Mouse (Mus musculus): Measurements from ENCODE around the gene Tbc1d24.

Gene Tbc1d24

DNA sequence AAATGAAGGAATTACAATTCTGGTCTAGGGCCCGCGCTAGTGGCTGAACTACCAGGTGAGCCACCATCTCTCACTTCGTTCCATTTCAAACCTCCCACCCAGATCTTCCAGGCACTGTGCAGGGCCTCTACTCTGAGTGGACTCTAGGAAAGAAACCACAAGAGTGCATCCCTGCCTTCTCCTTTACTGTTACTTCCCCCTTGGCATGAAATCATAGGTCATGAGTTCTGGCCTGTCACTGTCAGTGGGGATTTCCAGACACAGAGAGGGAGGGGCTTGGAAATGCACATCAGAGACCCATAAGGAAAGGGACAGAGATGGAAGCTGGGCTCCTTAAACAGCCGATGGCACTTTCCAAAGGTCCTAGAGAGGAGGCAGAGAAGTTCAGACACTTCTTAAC, 33.6 kb downstream of the Tbc1d24 start:
- no peak for DNase-seq

DNA sequence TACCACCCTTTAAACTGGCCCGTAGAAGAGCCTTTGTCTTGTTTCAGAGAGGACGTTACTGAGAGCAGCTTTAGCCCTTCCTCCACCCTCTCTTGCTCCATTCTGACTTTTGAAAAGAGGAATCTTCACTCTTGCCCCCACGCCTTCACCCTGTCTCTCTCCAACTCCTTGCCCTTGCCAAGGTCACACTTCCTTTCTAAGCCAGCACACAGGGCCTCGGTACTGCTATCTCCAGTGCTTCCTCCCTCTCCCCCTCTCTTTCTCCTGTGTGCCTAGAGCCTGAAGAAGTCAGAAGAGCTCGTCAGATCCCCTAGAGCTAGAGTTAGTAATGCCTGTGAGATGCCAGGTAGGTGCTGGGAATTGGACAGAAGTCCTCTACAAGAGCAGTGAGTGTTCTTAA, 34.6 kb downstream of the Tbc1d24 start:
- DNase-seq = no peak

DNA sequence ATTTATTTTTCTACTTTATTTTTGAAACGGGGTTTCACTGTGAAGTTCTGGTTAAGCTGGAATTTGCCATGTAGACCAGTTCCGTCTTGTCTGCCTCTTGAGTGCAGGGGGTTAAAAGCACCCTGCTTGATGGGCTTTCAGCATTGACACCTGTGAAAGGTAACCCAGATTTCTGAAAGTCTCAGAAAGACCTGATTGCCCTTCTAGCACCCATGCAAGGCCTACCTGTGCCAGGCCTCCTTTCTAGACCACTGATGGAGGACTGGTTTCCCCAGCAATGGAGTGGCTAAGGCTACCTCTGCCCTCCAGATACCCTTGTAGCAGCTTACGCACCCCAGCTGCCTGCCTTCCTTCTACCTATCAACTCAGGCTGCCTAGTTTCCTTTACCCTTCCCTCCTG, 35.2 kb downstream of the Tbc1d24 start:
- DNase-seq = no peak

DNA sequence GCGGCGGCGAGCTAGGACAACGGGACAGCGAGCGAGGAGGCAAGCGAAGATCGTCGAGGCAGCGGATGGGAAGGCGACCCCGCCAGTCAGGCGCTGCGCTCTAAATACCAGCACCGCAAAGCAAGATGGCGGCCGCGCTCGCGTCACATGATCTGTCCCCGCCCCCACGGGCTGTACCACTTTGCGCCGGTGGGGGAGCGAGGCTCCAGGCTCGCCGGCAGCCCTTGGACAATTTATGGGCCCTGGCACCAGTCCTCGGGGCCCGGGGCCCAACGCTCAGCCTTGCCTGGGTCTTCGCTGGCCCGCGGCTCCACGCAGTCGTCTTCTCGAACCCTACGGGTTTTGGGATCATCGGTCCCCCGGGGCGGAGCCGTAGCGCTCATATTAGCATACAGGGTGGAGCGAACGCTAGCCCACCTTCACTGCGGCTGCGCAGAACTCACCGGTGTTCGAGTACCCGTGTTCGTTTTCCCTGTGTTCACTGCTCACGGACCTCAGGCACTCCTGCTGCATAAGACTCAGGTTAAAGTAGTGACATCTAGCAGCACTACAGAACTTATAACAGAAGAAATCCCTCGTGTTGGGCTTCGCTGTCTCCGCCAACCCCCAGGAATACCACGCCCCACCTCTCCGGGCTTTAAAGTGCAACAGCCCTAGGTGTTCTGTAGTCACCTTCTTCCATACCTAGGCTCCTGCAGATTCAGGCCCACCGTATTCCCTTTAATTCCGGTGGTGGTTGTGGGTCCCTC, 35.9 kb downstream of the Tbc1d24 start, which contains the start of gene Atp6v0c:
Atp6v0c (minus strand) TSS at position 386 of the 749 bp plus-strand sequence.
- DNase-seq = peak; percentile 96

DNA sequence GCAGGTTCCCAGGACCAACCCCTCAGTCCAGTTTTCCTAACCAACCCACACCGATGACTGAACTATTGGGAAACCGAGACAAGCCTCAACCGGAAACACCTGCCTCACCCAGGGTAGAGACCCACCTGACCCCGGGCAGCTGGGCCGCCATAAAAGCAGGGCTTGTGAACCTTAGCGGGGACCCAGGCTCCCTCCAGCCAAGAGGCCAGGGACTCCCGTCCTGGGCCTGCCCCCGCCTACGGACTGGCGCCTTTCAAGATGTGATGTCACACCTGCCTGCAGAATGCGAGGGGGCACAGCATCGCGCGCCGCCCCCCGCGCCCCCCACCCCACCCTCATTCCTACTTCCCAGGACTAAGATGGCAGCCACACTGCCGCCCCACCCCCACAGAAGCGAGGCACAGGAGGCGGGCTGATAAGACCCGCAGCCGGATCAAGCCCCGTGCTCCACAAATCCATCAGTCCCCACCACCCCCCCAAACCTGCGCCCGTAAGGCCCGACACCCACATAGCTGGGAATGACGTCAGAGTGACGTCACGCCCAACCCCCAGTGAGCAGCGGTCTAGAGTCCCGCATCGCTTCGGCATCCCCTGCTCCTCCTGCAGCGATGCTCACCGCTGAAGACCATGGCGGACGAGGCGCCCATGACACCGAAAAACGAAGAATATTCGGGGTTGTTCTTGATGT, 36.6 kb downstream of the Tbc1d24 start:
- peak; percentile 66 for DNase-seq

DNA sequence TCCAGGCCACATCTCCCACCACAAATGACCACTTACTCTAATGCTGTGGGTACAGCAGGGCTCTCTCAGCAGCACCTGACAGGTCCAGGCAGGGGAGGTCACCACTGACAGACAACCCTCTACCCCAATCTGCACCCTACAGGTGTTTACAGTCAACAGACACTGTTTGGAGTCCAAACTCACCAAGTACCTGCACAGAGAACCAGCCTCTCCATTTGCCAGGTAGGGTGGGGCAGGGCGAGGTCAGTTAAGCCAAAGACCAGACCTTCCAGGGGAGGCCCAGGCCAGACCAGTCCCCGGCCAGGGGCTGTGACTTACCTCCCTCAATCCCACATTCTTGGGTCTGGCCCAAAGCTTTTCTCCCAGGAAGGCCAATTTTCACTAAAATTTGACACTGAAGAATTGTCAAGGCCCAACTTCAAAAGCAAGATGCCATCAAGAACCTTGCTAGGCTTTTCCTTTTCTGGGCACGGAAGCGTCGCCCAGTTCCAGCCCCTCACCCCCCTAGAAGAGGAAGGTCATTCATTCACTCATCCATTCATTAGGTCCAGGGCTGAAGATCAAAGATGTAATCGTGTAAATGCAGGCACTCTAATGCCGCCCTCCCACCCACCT, 37.4 kb downstream of the Tbc1d24 start:
- DNase-seq = no peak

DNA sequence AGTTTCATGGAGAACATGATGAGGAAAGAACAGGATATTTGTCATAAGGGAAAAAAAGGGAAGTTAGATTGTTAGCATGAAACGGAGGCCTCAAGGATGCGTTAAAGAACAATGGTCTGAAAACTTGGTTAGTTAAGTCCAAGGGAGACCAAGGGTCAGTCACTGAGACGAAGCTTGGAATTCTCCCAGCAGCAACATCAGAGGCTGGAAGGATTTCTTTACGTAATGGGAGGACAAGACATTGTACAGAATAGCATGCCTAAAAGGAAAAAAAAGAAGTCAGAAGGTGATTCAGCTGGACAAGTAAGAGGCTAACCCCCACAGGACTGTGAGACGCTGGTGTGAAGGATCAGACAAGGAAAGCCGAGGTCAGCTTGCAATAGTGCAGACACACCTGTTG, 38.2 kb downstream of the Tbc1d24 start:
- no peak for DNase-seq

DNA sequence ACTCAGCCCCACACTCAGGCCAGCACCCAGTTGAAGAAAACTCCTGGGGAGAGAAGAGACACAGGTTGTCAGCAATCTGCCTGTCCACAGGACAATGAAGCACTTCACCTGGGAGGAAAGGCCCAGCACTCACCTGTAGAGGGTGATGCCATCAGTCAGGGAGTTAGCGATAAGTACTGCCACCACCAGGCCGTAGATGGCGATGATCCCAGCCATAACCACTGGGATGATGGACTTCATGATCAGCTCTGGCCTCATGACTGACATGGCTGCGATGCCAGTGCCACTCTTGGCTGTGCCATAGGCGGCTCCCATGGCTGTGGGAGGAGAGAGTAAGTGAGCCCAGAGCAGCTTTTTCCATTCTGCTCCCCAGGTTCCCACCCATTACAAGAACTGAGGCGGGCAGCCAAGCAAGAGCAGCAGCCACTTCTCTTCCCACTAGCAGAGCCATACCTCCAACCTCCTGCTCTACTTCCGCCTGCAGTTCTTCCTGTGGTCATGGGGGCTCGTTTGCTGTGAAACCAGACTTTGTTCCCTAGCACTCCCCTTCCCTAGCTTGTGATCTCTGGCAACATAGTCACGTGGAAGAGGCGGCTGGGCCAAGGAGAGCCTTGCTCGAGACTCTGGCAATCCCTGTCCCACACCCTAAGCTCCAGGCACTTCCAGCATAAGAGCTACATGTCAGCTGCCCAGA, 40.6 kb downstream of the Tbc1d24 start:
- DNase-seq = no peak

DNA sequence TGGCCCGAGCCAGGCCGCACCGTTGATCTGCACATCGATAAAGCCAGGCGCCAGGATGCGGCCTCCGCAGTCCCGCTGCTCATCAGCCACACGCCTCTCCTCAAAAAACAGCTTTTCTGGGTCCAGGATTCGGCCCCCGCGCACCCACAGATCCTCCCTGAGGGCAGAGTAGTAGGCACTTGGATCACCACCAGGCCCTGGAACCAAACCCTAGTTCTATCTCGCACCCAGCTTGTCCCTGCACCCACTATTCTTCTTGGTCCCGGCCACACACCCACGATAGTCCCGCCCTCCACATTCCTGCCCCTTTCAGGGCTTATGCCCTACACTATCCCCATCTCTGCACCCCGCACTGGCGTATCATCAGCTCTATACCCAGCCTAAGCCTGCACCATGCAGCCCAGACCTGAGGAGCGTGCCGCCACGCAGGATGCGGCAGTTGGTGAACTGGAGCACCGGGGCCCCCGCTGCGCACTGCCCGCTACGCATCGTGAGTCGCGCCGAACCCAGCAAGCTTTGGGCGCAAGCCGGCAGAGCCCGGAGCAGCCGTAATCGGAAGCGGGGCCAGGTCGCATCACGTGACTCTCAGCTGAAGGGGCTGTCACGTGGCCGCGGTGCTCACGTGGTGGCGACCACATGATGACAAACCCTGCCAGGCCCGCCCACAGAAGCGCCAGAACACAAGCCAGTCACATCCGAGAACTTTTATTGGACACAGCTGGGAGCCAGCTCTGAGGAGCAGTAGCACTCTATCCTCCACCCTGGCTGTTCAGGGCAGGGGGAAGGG, 42.0 kb downstream of the Tbc1d24 start, which contains the start of gene Amdhd2:
Amdhd2 (minus strand) TSS at position 591 of the 787 bp plus-strand sequence.
- peak; percentile 97 for DNase-seq

DNA sequence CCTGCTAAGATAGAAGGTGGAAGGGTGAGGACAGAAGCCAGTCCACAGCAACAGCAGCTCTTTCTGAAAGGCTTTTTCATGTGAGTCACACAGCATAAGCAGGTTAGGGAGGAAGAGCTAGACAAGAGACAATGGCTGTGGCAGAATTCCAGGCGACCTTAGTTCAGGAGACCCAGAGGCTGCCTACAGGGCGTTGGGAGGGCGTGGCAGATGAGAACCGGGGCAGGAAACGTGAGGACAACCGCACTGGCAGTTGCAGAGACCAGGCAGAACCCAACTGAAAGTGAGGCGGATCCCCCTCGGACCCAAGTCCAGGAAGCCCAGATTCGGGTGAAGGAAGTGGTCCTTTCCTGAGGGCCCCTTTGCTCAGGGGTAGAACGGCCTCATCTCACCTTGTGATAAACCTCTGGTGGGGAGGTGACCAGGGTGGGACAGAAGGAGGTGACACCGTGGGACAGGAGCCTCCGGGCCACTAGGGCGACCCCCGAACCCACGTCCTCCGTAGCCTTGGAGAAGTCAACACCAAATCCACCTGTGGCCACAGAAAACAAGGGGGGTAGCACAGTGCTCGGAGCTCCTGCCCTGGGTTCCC, 42.7 kb downstream of the Tbc1d24 start:
- peak; percentile 1 for DNase-seq

DNA sequence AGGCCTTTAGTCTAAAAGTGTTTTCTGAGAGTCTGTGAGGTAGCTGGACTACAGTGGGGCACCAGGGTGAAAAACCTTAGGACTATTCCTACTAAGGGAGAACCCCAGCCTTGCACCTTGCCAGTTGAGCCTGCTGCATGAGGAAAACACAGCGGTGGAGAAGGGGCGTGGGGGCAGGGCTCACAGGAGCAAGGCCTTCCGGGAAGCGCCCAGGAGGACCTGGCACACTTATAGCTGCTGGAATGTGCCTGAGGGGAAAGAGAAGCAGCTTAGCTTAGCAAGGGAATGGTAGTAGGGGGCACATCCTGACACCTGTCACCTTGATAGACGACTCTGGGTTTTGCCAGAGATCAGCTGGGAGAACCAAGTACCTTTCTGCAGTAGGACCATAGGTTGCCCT, 43.9 kb downstream of the Tbc1d24 start:
- no peak for DNase-seq

DNA sequence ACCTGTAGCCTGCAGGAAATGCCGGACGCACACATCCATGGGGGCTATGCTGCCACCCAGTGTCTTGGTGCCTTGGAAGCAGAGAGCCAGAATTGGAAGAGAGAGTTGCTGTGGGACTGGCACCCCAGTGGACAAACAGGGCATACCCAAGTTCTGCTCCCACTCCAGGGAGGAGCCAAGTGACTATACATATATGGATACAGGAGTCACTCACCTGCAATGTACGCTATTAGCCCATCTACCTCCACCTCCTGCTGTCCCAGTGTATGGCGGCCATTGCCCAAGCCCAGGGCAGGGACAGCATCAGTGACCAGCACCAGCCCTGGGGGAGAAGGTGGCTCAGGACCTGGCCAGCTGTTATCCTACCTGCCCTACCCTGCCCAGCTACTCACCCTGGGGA, 47.8 kb downstream of the Tbc1d24 start:
- DNase-seq = no peak

DNA sequence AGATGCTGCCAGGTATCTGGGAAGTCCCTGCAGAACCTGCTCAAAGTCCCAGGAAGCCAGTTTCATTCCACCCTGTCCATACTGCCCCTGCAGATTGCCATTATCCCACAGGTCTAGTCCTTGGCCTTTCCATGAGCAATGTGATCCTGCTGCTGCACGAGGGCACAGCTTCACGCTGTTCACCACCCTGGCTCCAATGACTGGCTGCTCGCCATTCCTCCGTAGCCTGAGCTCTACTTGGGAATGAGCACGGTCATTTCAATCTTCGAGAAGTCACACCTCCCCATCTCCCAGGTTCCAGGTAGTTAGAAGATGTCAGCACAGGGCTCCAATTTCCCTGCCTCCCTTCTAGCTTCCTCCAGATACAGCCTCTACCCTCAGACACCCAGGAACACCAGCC, 48.2 kb downstream of the Tbc1d24 start:
- no peak for DNase-seq

DNA sequence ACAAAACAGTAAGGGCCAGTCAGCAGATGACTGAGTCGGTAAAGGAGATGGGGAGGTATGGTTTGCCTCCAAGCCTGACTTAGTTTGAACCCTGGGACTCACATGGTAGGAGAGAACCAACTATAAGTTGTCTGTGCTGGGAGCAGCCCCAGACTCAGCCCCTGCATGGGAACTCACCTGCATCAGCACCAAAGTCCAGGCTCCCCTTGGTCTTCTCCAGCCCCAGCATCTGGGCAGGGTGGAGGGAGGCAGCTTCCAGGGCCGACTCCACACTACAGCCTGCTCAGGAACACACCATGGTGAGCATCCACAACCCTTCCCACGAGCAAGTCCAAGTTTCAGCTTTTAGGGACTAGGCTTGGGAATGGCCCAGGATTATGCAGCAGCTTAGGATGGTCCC, 49.0 kb downstream of the Tbc1d24 start:
- DNase-seq = no peak

DNA sequence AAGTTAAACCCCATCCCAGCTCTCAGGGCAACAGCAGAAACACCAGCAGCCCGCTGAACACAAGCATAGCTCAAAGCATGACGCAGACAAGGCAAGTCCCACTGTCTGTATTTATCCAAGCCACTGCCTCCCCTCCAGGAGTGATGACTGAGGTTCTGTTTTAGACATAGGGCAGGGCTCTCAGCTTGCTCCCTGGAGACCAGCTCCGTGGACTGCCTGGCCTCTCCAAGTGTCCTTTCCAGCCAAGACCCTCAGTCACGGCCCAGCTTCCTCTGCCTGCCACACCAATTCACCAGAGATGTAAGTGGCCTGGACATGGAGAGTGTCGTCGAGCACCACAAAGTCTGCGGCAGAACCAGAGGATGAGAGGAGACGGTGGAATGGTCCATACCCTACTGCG, 49.6 kb downstream of the Tbc1d24 start:
- no peak for DNase-seq

DNA sequence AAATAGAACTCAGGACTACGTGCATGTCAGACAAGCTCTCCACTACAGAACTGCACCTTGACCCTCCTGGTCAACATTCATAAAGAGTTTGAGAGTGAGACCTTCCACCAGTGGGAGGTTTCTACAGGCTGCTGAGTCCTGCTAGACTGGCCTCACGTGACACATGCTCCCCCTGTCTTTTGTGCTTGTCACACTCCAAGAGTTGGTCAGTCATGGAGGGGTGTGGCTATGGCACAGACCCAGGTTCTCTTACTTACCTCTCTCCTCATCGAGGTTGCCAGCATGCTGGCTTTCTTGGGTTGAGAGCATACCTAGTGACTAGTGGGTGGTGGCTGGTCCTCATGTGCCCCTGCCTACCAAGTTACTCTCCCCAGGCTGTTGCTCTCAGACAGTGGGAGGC, 50.9 kb downstream of the Tbc1d24 start:
- DNase-seq = no peak

DNA sequence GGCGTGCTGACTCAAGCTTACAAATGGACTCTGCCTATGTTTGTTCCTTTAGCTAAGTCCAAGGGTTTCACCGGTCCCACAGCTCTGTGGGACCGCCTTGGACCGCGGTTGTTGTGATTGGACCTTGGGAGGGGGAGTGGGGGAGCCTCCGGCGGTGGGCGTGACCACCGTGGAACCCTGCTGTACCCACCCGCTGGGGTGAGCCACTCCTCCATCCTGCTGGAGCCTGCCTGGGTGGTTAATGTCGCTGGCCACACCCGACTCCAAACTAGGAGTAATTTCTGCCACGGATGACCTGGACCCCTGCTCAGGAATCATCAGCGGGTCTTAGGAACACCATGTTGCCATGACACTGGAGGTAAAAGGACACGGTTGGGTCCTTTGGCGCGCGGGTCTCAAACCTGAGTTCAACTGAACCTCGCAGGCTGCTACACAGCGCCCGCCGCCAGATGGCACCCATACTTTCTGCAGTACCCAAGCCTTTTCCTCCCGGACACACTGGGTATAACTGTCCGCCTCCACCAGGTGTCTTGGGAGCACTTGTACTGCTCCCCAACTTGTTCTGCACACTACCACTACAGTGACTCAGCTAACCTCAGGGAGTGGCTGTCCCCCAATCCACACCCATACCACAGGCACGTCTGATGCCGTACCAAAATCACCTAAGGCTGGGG, 53.3 kb downstream of the Tbc1d24 start:
- DNase-seq = peak; percentile 87

DNA sequence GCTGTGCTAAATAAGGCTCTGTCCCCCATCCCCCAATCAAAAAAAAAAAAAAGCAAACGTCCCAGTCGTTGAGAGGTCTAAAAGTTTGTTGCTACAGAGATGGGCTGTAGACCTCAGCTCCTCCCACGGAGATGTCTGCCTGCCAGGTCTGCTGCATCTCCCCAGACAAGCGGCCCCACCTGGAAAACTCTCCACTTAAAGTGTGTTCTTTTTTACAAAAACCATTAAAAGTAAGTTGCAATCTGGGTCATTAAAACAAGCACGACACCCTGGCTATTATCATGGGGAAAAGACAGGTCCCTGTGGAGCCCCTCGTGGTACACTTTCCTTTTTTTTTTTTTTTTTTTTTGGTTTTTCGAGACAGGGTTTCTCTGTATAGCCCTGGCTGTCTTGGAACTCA, 54.0 kb downstream of the Tbc1d24 start:
- no peak for DNase-seq

DNA sequence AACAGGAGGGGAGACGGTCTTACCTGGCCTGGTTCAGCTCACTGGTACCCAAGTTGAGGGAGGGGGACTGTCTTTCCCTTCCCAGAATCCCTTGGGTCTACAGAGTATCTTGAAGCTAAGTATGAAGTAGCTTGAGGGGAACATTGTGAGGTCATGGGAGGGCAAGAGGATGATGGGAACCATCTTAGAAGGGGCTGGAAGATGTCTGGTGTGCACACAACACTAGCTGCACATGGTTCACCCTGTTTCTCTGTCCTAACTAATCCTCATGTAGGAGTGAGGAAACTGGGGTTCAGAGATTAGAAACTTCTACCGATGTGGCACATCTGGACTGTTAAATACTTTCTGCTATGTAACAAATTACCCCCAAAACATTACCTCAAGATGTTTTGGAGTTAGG, 54.5 kb downstream of the Tbc1d24 start, which contains the start of gene Pdpk1:
Pdpk1 (minus strand) TSS at position 101 of the 400 bp plus-strand sequence.
- no peak for DNase-seq

DNA sequence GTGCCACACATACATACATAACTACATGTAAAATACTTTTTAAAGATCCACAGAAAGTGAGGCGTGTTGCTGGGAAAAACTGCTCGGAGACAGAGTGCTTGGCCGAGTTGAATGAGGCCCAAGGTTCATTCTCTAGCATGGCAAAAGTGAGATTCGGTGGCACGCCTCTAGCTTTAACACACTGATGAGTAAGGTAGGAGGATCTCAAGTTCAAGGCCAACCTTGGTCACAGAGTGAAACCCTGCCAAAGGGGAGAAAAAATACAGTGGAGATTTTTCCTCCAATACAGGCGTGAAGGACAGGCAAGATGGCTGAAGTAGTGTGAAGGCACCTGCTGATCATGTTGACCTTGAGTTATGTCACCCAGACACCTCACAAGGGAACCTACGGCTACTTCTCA, 55.9 kb downstream of the Tbc1d24 start:
- DNase-seq = no peak

DNA sequence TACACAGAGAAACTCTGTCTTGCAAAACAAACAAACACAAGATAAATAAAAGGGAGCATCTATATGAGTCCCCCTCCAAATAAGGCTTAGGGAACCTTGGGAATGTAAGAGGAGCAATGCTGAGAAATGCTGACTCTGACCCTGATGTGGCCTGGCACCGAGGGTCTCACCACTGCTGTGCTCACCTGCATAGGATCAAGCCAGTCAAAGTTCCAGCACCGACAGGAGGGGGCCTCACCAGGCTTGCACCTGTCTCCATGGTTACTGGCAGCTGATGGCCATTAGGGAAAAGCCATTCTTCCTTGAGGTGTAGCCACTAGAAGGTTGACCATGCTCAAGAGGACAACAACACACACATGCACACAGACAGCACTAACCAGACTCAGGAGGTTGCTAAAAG, 62.5 kb downstream of the Tbc1d24 start:
- DNase-seq = no peak

Measured in embryo, embryonic 11 days (tissue).